Mouse (Mus musculus) gastrocnemius, adult 8-10 months (tissue): ENCODE measurements around the gene Stambpl1. TPM values are rescaled to one million over a fixed set of nuclear protein-coding genes. Genes with fewer than 3 reads are reported as not detected.

Experiments used
- DNase-seq, 2 experiments: peaks; one replicate each; pipeline ENCODE4 v3.0.0; 2022; ENCODE audit warnings: low spot score in 2 of 2
- total RNA-seq, 4 experiments: library from RNA; stranded (reverse); gene quantifications; 2 replicates each; pipeline ENCODE4 v1.2.4; 2022

Gene Stambpl1
- total RNA-seq, 4 experiments from 2014 or later = 0.48 to 0.80 (median 0.57) TPM

GRCm38 (mm10) chr19:34237746-34238145 is 45.7 kb downstream of the Stambpl1 start:
- DNase-seq = no peak

GRCm38 (mm10) chr19:34240273-34241039 is 48.4 kb downstream of the Stambpl1 start:
- DNase-seq = no peak

- DNase-seq = no peak
These were observed 49.4 kb downstream of the Stambpl1 start for GRCm38 (mm10) chr19:34241247-34241915.

- DNase-seq = no peak
These were observed 50.9 kb downstream of the Stambpl1 start for GRCm38 (mm10) chr19:34242925-34243324.

GRCm38 (mm10) chr19:34244056-34244455 is 52.0 kb downstream of the Stambpl1 start:
- no peak for DNase-seq

GRCm38 (mm10) chr19:34248558-34248957 is 56.5 kb downstream of the Stambpl1 start:
- no peak for DNase-seq

- no peak for DNase-seq
These were observed 58.6 kb downstream of the Stambpl1 start for GRCm38 (mm10) chr19:34250621-34251020.

- DNase-seq = no peak
These were observed 59.9 kb downstream of the Stambpl1 start for GRCm38 (mm10) chr19:34251900-34252299.

GRCm38 (mm10) chr19:34252450-34252849 is 60.4 kb downstream of the Stambpl1 start:
- no peak for DNase-seq

- no peak for DNase-seq
These were observed 62.3 kb downstream of the Stambpl1 start for GRCm38 (mm10) chr19:34254101-34254879.

GRCm38 (mm10) chr19:34254880-34255681 is 63.1 kb downstream of the Stambpl1 start, which contains the start of gene Acta2:
TSS of gene Acta2 (minus strand) at chr19:34255590.
- DNase-seq = no peak

GRCm38 (mm10) chr19:34256149-34256548 is 64.1 kb downstream of the Stambpl1 start:
- DNase-seq = no peak

GRCm38 (mm10) chr19:34256936-34257335 is 64.9 kb downstream of the Stambpl1 start:
- no peak for DNase-seq

GRCm38 (mm10) chr19:34262273-34262974 is 70.4 kb downstream of the Stambpl1 start:
- no peak for DNase-seq

GRCm38 (mm10) chr19:34265604-34266193 is 73.7 kb downstream of the Stambpl1 start:
- DNase-seq = no peak

GRCm38 (mm10) chr19:34268991-34269390 is 77.0 kb downstream of the Stambpl1 start:
- DNase-seq = no peak

- no peak for DNase-seq
These were observed 78.2 kb downstream of the Stambpl1 start for GRCm38 (mm10) chr19:34270106-34270726.

GRCm38 (mm10) chr19:34270824-34271464 is 78.9 kb downstream of the Stambpl1 start:
- no peak for DNase-seq

GRCm38 (mm10) chr19:34273073-34273472 is 81.0 kb downstream of the Stambpl1 start:
- no peak for DNase-seq
